Mouse (Mus musculus): ENCODE data around the gene Pik3r6. TPM values are rescaled to one million over a fixed set of nuclear protein-coding genes. Genes with fewer than 3 reads are reported as not detected.

Gene Pik3r6
- polyA plus RNA-seq, 1 experiment: 2.8 TPM

GRCm38 (mm10) chr11:68486093-68486492, 16.7 kb upstream of the Pik3r6 start:
- DNase-seq (ENCODE audit: extremely low spot score in 1 of 2, low spot score in 1 of 2): no peak

- no peak for DNase-seq (ENCODE audit: extremely low spot score in 1 of 2, low spot score in 1 of 2)
Observed at GRCm38 (mm10) chr11:68487720-68488119, 15.1 kb upstream of the Pik3r6 start.

GRCm38 (mm10) chr11:68488256-68488824, 14.5 kb upstream of the Pik3r6 start:
- DNase-seq (ENCODE audit: extremely low spot score in 1 of 2, low spot score in 1 of 2): no peak

GRCm38 (mm10) chr11:68489236-68489635, 13.6 kb upstream of the Pik3r6 start:
- DNase-seq (ENCODE audit: extremely low spot score in 1 of 2, low spot score in 1 of 2): no peak

GRCm38 (mm10) chr11:68492592-68492991, 10.2 kb upstream of the Pik3r6 start:
- no peak for DNase-seq (ENCODE audit: extremely low spot score in 1 of 2, low spot score in 1 of 2)

GRCm38 (mm10) chr11:68493760-68494159, 9.1 kb upstream of the Pik3r6 start:
- no peak for DNase-seq (ENCODE audit: extremely low spot score in 1 of 2, low spot score in 1 of 2)

GRCm38 (mm10) chr11:68497081-68497480, 5.7 kb upstream of the Pik3r6 start:
- DNase-seq (ENCODE audit: extremely low spot score in 1 of 2, low spot score in 1 of 2): no peak

GRCm38 (mm10) chr11:68498517-68498916, 4.3 kb upstream of the Pik3r6 start:
- DNase-seq (ENCODE audit: extremely low spot score in 1 of 2, low spot score in 1 of 2): no peak

- no peak for DNase-seq (ENCODE audit: extremely low spot score in 1 of 2, low spot score in 1 of 2)
Observed at GRCm38 (mm10) chr11:68498999-68499699, 3.7 kb upstream of the Pik3r6 start.

GRCm38 (mm10) chr11:68500949-68501350, 1.9 kb upstream of the Pik3r6 start:
- DNase-seq (ENCODE audit: extremely low spot score in 1 of 2, low spot score in 1 of 2): no peak

GRCm38 (mm10) chr11:68502408-68502807, 411 bp upstream of the Pik3r6 start:
- DNase-seq (ENCODE audit: extremely low spot score in 1 of 2, low spot score in 1 of 2): no peak

GRCm38 (mm10) chr11:68504913-68505312, 2.1 kb downstream of the Pik3r6 start:
- DNase-seq (ENCODE audit: extremely low spot score in 1 of 2, low spot score in 1 of 2): no peak

GRCm38 (mm10) chr11:68507246-68507645, 4.4 kb downstream of the Pik3r6 start:
- no peak for DNase-seq (ENCODE audit: extremely low spot score in 1 of 2, low spot score in 1 of 2)

- no peak for DNase-seq (ENCODE audit: extremely low spot score in 1 of 2, low spot score in 1 of 2)
Observed at GRCm38 (mm10) chr11:68508619-68509018, 5.8 kb downstream of the Pik3r6 start.

GRCm38 (mm10) chr11:68509194-68509593, 6.4 kb downstream of the Pik3r6 start:
- no peak for DNase-seq (ENCODE audit: extremely low spot score in 1 of 2, low spot score in 1 of 2)

- DNase-seq (ENCODE audit: extremely low spot score in 1 of 2, low spot score in 1 of 2): peak in 1 of 2 experiments; percentile 40
Observed at GRCm38 (mm10) chr11:68513969-68514368, 11.2 kb downstream of the Pik3r6 start.

- DNase-seq (ENCODE audit: extremely low spot score in 1 of 2, low spot score in 1 of 2): no peak
Observed at GRCm38 (mm10) chr11:68519362-68519761, 16.5 kb downstream of the Pik3r6 start.

GRCm38 (mm10) chr11:68519815-68520214, 17.0 kb downstream of the Pik3r6 start:
- no peak for DNase-seq (ENCODE audit: extremely low spot score in 1 of 2, low spot score in 1 of 2)

- DNase-seq (ENCODE audit: extremely low spot score in 1 of 2, low spot score in 1 of 2): no peak
Observed at GRCm38 (mm10) chr11:68520439-68520838, 17.6 kb downstream of the Pik3r6 start.

GRCm38 (mm10) chr11:68521352-68521751, 18.5 kb downstream of the Pik3r6 start:
- DNase-seq (ENCODE audit: extremely low spot score in 1 of 2, low spot score in 1 of 2): no peak

GRCm38 (mm10) chr11:68526441-68526840, 23.6 kb downstream of the Pik3r6 start:
- DNase-seq (ENCODE audit: extremely low spot score in 1 of 2, low spot score in 1 of 2): peak in 1 of 2 experiments; percentile 50

- peak in 1 of 2 experiments; percentile 75 for DNase-seq (ENCODE audit: extremely low spot score in 1 of 2, low spot score in 1 of 2)
Observed at GRCm38 (mm10) chr11:68531066-68531806, 28.4 kb downstream of the Pik3r6 start.
